Mouse (Mus musculus) midbrain, embryonic 10.5 days (tissue): ENCODE measurements around the gene Rad51b. TPM values are rescaled to one million over a fixed set of nuclear protein-coding genes. Genes with fewer than 3 reads are reported as not detected.

ENCODE experiments used
- DNase-seq: peaks from one replicate; pipeline ENCODE4 v3.0.0-alpha.2; 2017; ENCODE audit warnings: low spot score
- H3K27ac ChIP-seq: fragments of 300-500 bp; sonication (generic); replicated peaks from 2 replicates; pipeline ENCODE4 v1.5.1; 2016; ENCODE audit warnings: mild to moderate bottlenecking
- H3K27me3 ChIP-seq: fragments of 300-500 bp; sonication (generic); 2 replicates; pipeline ENCODE4 v1.6.1; 2016; ENCODE audit warnings: low read depth, mild to moderate bottlenecking; ENCODE audit not compliant: poor library complexity, severe bottlenecking
- H3K36me3 ChIP-seq: fragments of 300-500 bp; sonication (generic); 2 replicates; pipeline ENCODE4 v1.6.1; 2016; ENCODE audit warnings: mild to moderate bottlenecking, moderate library complexity
- H3K4me1 ChIP-seq: fragments of 300-500 bp; sonication (generic); 2 replicates; pipeline ENCODE4 v1.6.1; 2016
- H3K4me3 ChIP-seq: fragments of 300-500 bp; sonication (generic); 2 replicates; pipeline ENCODE4 v1.5.1; 2016; ENCODE audit warnings: mild to moderate bottlenecking, moderate library complexity
- H3K9me3 ChIP-seq: fragments of 300-500 bp; sonication (generic); replicated peaks from 2 replicates; pipeline ENCODE4 v1.6.1; 2016; ENCODE audit warnings: mild to moderate bottlenecking
- WGBS: fragments of 180-500 bp; shearing (Covaris S2); methylation state at CpG from one replicate; pipeline ENCODE4 v1.1.7; 2016; 5-methylcytosine and 5-hydroxymethylcytosine counted together
- polyA plus RNA-seq: library from polyadenylated mRNA; unstranded; fragments of >200 nt; fragmentation: Nextera tagmentation; extraction: Ambion mirVana; gene quantifications from 2 replicates; pipeline ENCODE4 v1.2.1, GENCODE M21; 2016

Gene Rad51b
- polyA plus RNA-seq, 1 experiment from 2014 or later = 7.8 TPM

DNA sequence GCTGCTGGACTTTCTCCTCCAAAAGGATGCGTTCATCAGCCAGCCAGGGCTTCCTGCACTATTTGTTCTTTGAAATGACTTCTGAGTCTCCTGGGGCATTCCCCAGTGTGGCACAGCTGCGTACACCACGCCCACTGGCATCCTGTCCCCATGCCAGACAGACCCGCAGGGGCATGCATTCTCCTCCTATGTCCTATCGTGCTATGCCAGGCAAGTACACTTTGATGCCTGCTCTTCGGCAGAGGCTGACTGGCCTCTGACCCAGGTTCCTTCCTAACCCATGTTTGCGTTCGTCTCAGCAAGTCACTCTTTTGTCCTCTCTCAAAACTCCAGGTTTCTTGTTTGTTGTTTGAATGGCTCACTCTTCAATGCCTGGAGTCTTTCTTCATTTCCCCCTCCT, 454.7 kb downstream of the Rad51b start:
- H3K36me3 ChIP-seq = no peaks in the 10 kb centered on the region
- peaks cover 84% of the 10 kb centered on the region for H3K4me1 ChIP-seq
- 30% methylated on average over 8 of the region's 8 CpGs for WGBS
- no peak for DNase-seq
- H3K4me3 ChIP-seq = no peak overlapping the region
- peaks cover 6% of the 10 kb centered on the region; the same call in 1 of the 2 replicates for H3K27me3 ChIP-seq
- no peaks in the 10 kb centered on the region for H3K9me3 ChIP-seq
- H3K27ac ChIP-seq = peak overlapping the region; percentile 88

DNA sequence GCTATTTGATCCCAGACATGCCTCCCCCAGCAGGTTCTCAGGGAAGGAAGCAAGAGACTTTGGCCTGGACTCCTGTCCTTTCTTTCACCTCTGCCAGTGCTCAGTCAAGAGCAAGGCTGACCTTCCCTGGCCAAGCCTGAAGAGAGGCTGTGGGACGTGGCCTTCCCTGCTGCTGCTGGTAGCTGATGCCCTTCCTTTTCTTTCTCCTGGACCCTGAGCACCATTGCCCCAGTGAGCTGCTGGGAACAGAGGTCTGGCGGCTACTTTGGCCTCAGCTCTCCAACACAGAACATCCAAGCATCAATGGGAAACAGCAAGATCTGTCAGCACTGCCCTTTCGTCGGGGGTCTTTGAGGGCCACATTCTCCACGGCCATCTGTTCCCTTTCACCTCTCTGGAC, 455.1 kb downstream of the Rad51b start:
- Histone ChIP-seq H3K36me3 (no peaks in the 10 kb centered on the region), H3K9me3 (no peaks in the 10 kb centered on the region), H3K4me3 (no peak overlapping the region), H3K4me1 (peaks cover 82% of the 10 kb centered on the region), H3K27ac (peak overlapping the region; percentile 88), H3K27me3 (peaks cover 6% of the 10 kb centered on the region; the same call in 1 of the 2 replicates)
- DNase-seq = peak; percentile 72
- 7% methylated on average over 5 of the region's 5 CpGs for WGBS

DNA sequence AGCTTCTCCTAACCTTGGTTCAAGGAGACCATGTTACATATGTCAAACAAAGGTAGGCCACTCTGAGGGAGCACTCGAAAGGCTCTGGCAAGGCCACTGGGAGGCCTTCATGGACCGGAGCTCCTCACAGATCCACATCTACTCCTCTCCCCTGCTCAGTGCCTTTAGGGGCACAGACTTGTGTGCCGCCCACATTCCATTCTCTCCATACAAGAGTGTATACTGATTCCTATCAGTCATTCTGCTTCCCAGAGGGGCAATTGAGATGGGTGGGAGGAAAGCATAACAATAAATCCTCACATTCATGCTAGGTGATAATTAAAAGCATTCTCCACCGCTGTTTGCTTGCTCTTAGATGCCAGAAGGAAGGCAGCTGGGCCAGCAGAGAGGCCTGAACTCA, 458.5 kb downstream of the Rad51b start:
- no peak overlapping the region for H3K4me3 ChIP-seq
- H3K27ac ChIP-seq = peak overlapping the region; percentile 72
- no peak for DNase-seq
- H3K9me3 ChIP-seq = no peaks in the 10 kb centered on the region
- WGBS = 80% methylated on average over 4 of the region's 4 CpGs
- H3K36me3 ChIP-seq = no peaks in the 10 kb centered on the region
- H3K4me1 ChIP-seq = peaks cover 71% of the 10 kb centered on the region
- H3K27me3 ChIP-seq = no peaks in the 10 kb centered on the region; the same call in 1 of the 2 replicates

DNA sequence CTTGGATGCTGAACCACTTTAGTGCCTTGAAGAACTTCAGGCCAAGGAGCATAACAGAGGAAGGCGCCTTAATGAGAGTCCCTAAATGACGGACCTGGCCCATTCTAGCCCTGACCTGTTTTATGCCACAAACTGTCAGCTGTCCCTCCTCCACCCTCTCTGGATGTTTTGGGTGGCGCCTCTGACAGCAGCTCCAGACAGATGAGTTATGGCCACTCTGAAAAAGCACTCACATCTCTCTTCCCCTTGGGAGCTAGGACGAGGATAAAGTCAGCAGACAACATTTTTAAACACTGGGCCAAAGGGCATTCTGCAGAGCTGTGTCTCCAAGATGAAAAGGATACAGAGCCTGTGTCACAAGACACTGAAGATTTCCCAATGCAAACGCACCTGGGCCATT, 459.3 kb downstream of the Rad51b start:
- Histone ChIP-seq H3K27me3 (no peaks in the 10 kb centered on the region; the same call in 1 of the 2 replicates), H3K9me3 (no peaks in the 10 kb centered on the region), H3K36me3 (no peaks in the 10 kb centered on the region), H3K4me1 (peaks cover 67% of the 10 kb centered on the region), H3K4me3 (no peak overlapping the region), H3K27ac (peak overlapping the region; percentile 72)
- WGBS = 77% methylated on average over 5 of the region's 5 CpGs
- no peak for DNase-seq

DNA sequence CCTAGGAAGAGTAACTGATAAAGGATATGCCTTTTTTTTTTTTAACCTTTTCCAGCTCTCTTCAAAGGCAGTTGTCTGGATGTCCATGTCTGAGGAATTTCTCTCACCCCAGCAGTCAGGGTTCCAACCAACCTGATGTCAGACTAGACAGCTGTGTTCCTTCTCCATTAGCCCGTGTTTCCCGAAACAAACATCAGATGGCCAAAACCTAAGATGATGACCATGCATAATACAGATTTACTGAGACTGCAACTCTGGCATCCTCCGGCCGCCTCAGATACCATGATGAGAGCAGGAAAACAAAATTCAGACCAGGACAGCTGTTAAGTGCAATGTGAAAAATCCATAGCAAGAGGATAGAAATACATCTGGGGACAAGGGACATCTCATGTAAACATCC, 460.7 kb downstream of the Rad51b start:
- no peak for DNase-seq
- H3K9me3 ChIP-seq = no peaks in the 10 kb centered on the region
- WGBS = 88% methylated on average over 4 of the region's 4 CpGs
- H3K4me3 ChIP-seq = no peak overlapping the region
- H3K4me1 ChIP-seq = peaks cover 65% of the 10 kb centered on the region
- no peaks in the 10 kb centered on the region; the same call in 1 of the 2 replicates for H3K27me3 ChIP-seq
- H3K27ac ChIP-seq = peak overlapping the region; percentile 39; the same call in 1 of the 2 replicates
- no peaks in the 10 kb centered on the region for H3K36me3 ChIP-seq

DNA sequence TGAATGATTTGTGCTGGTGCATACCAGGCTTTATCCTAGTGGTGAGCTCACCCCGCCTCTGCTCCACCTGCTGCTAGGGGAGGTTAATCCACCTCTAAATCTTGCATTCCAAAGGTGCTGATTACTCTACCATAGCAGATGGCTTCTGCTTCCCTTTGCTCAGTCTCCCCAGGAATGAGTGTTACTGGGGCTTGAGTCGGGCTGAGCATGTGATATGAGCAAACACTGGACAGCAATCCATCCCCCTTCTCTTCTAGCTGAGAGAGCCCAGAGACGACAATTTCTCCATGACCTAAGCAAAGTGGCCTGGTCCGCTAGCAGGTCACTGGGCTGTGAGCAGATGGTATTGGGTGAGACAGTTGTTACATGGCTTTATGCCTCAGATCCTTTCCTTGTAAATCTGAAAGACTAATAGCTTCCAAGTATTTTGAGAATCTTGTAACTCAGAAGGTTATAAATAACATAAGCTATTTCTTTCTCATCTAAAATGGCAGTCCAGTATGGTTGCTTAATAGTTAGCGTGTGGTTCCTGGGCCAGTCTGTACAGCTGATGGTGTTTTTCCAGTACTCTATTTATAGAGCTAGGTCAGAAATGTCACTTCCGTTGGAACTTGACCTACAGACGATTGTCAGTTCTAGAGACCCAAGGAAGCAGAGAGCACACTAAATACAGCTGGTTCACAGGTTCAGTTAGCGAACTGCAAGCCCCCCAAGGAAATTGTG, 462.3 kb downstream of the Rad51b start:
- Histone ChIP-seq H3K36me3 (no peaks in the 10 kb centered on the region), H3K27me3 (no peaks in the 10 kb centered on the region), H3K4me1 (peaks cover 56% of the 10 kb centered on the region), H3K4me3 (no peak overlapping the region), H3K9me3 (no peaks in the 10 kb centered on the region), H3K27ac (peak overlapping the region; percentile 67)
- 61% methylated on average over 8 of the region's 8 CpGs for WGBS
- DNase-seq = no peak

DNA sequence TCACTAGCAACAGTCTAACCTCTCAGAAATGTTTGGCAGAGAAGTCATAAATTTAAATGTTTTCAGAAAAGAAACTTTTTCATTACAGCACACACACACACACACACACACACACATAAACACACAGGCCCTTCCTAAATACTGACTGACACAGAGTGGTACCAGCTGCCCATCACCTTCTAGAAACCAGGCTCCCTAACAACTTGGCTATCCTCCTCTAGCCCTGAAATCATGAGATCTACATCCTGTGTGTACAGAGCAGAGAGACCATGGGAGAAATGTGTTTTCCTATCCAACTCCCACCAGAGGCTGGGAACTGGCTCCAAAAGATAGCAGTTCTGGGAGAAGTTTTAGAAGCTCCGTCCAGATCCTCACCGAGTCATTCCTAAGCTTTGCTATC, 464.1 kb downstream of the Rad51b start:
- WGBS = 98% methylated on average over 2 of the region's 2 CpGs
- H3K4me3 ChIP-seq = no peak overlapping the region
- no peaks in the 10 kb centered on the region for H3K27me3 ChIP-seq
- no peaks in the 10 kb centered on the region for H3K36me3 ChIP-seq
- 0 out of 2 replicates have a peak overlapping the region, but pooled peaks have one; percentile 24 for H3K27ac ChIP-seq
- H3K4me1 ChIP-seq = peaks cover 47% of the 10 kb centered on the region
- H3K9me3 ChIP-seq = no peaks in the 10 kb centered on the region
- no peak for DNase-seq

DNA sequence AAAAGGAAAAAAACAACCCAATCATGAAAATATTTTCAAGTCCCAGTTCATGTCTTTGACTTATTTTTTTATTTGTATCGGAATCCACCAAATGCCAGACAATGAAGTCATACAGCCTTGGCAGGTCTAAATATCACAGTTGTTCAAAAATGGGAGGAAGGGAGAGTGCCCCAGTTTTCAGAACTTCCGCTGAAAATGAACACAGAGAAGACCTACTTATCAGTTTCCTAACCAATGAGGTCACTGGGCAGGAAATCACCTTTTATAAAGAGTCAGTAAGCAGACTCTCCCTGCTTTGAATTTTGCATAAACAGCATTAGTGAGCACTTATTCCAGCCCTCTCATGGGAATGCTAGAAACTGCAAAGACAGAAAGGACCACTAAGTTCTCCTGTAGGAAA, 465.0 kb downstream of the Rad51b start:
- no peaks in the 10 kb centered on the region for H3K9me3 ChIP-seq
- DNase-seq = no peak
- peaks cover 39% of the 10 kb centered on the region for H3K4me1 ChIP-seq
- 88% methylated on average over 2 of the region's 2 CpGs for WGBS
- H3K36me3 ChIP-seq = no peaks in the 10 kb centered on the region
- peak overlapping the region; percentile 68; the same call in 1 of the 2 replicates for H3K27ac ChIP-seq
- no peaks in the 10 kb centered on the region for H3K27me3 ChIP-seq
- H3K4me3 ChIP-seq = no peak overlapping the region

DNA sequence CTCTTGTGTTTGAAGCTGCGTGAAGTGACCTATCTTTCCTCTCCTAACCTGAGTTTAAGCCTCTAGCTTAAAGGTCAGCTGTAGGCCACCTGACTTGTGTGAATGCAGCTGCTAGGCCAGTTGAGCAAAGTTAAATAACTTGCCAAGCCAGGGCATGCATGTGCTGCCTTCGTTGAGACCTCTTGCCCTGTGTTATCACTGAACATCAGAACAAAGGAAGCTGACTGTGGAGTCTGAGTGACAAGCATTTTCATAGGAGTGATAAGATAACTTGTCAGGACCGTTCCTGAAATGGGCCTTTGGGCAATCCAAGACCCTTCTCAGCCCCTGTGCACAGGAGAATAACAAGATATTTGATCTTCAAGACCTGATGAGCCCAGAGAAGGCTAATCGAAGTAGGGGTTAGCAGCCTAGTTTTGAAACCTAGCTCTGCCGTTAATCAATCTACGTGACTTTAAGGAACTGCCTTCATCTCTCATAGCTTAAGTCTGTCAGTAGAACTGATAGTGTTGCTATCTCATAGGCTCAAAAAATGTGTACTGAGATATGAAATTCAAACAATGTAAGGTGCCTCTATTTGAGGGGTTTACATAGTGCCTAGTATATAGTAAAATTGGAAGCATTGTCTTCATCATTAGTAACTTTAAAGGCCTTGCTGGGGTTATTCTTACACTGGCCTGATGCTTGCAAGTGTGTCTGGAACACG, 465.6 kb downstream of the Rad51b start:
- no peak for DNase-seq
- no peaks in the 10 kb centered on the region for H3K27me3 ChIP-seq
- peak overlapping the region; percentile 68; the same call in 1 of the 2 replicates for H3K27ac ChIP-seq
- peaks cover 36% of the 10 kb centered on the region for H3K4me1 ChIP-seq
- H3K4me3 ChIP-seq = no peak overlapping the region
- no peaks in the 10 kb centered on the region for H3K9me3 ChIP-seq
- H3K36me3 ChIP-seq = no peaks in the 10 kb centered on the region
- WGBS = 78% methylated on average over 7 of the region's 7 CpGs

DNA sequence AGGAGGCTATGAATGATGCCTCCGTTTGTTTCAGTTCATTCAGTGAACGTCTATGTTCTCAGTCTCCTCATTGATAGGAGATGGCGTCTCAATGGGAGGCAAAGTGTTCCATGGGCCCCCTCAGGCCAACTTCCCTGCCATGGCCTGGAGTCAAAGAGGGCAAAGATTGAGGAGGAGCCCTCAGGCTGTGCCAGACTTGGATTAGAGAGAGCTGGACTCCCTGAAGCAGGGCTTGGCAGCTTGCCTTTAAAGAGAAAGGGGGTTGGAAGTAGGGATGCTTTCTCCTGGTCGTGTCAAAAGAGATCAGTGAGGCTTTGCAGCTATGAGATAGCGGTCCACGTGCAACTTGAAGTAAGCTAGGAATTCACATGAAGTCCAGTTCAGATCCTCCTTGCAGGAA, 469.0 kb downstream of the Rad51b start:
- H3K4me3 ChIP-seq = no peak overlapping the region
- peak overlapping the region; percentile 49; the same call in 1 of the 2 replicates for H3K27ac ChIP-seq
- 89% methylated on average over 6 of the region's 6 CpGs for WGBS
- H3K36me3 ChIP-seq = no peaks in the 10 kb centered on the region
- no peak for DNase-seq
- H3K9me3 ChIP-seq = no peaks in the 10 kb centered on the region
- H3K27me3 ChIP-seq = no peaks in the 10 kb centered on the region
- peaks cover 20% of the 10 kb centered on the region for H3K4me1 ChIP-seq

DNA sequence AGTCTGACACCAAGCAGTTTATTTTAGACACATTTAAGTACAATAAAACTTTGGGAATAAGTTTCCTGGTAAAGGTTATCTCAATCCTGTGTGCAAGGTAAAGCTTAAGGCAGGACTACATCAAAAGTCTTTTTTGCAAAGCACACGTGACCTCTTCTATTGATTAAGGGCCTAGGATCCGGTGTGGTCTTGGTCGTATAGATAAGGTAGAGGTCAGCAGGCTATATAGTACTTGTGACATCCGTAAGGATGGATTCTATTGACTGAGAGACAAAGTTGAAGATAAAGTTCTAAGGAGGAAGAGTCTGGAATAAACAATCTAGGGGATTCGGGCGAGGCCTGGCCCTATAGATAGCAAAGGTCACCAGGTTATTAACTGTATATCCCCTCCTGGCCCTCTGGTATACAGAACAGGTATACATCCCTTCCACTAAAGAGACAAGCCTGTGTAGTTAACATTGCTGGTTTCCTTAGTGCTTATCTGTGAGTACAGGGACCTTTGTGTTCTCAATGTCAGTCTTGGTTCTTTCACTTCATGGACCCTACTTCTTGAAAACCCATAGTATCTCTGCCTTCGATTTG, 471.8 kb downstream of the Rad51b start:
- H3K27me3 ChIP-seq = no peaks in the 10 kb centered on the region
- H3K4me3 ChIP-seq = no peak overlapping the region
- WGBS = 93% methylated on average over 7 of the region's 7 CpGs
- peaks cover 4% of the 10 kb centered on the region; the same call in 1 of the 2 replicates for H3K9me3 ChIP-seq
- no peak overlapping the region for H3K27ac ChIP-seq
- no peak for DNase-seq
- H3K4me1 ChIP-seq = peaks cover 6% of the 10 kb centered on the region; the same call in 1 of the 2 replicates
- 0 out of 2 replicates have a peak, but pooled peaks cover 4% of the 10 kb centered on the region for H3K36me3 ChIP-seq

DNA sequence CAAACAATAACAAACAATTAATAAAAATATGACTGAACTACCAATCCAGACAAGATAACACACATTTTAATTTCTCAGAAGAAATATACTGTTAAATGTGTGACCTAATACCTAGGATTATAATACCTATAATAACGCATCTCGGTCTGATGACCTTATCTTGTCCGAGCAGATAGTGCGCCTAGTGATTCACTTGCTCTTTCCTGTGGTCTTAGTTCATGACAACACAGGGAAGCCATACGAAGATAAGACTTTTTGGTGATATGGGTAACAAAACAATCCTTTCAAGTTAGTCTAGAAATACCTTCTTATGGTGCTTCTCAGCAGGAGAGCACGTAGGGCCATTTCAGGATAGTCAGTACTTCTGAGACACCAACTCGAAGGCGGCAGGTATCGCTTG, 472.7 kb downstream of the Rad51b start:
- H3K27ac ChIP-seq = no peak overlapping the region
- WGBS = 88% methylated on average over 9 of the region's 9 CpGs

More for the DNA sequence above, 472.7 kb downstream of the Rad51b start:
- Histone ChIP-seq H3K36me3 (0 out of 2 replicates have a peak, but pooled peaks cover 5% of the 10 kb centered on the region), H3K4me3 (no peak overlapping the region), H3K4me1 (peaks cover 6% of the 10 kb centered on the region; the same call in 1 of the 2 replicates), H3K27me3 (no peaks in the 10 kb centered on the region), H3K9me3 (peaks cover 4% of the 10 kb centered on the region; the same call in 1 of the 2 replicates)
- no peak for DNase-seq
